Mouse (Mus musculus) spleen, adult 2 months (tissue): Measurements from ENCODE around the gene Zfp618. TPM values are rescaled to one million over a fixed set of nuclear protein-coding genes. Genes with fewer than 3 reads are reported as not detected.

Experiments used
- DNase-seq, 2 experiments: peaks; one replicate each; pipeline versions ENCODE4 v3.0.0 to v3.0.0-alpha.2; 2012 to 2021; ENCODE audit warnings: low spot score in 2 of 2, low read depth in 1 of 2
- H3K27ac ChIP-seq: fragments of 200-500 bp; 2 replicates; pipeline ENCODE4 v1.5.1; 2012; ENCODE audit warnings: low read length, inconsistent platforms; ENCODE audit not compliant: insufficient read depth
- H3K27me3 ChIP-seq: fragments of 200-500 bp; 2 replicates; pipeline ENCODE4 v1.6.1; 2012; ENCODE audit warnings: mild to moderate bottlenecking, moderate library complexity, low read length, inconsistent platforms; ENCODE audit not compliant: control insufficient read depth, insufficient read depth
- H3K36me3 ChIP-seq: fragments of 200-500 bp; 2 replicates; pipeline ENCODE4 v1.6.1; 2012; ENCODE audit warnings: mild to moderate bottlenecking, low read length, inconsistent platforms; ENCODE audit not compliant: control insufficient read depth, insufficient read depth
- H3K4me1 ChIP-seq: fragments of 200-500 bp; 2 replicates; pipeline ENCODE4 v1.6.1; 2011; ENCODE audit warnings: inconsistent platforms; ENCODE audit not compliant: control insufficient read depth, insufficient read depth, insufficient read length
- H3K4me3 ChIP-seq: fragments of 200-500 bp; 2 replicates; pipeline ENCODE4 v1.5.1; 2011; ENCODE audit warnings: mild to moderate bottlenecking, inconsistent platforms; ENCODE audit not compliant: insufficient read depth, insufficient read length; ENCODE audit errors: extremely low read depth
- CTCF ChIP-seq: fragments of 200-500 bp; IDR thresholded peaks from 2 replicates; pipeline ENCODE4 v1.5.1; 2011; ENCODE audit warnings: mild to moderate bottlenecking, inconsistent platforms; ENCODE audit not compliant: insufficient read depth, insufficient read length, insufficient replicate concordance; ENCODE audit errors: extremely low read depth
- POLR2A ChIP-seq: fragments of 200-500 bp; IDR thresholded peaks from 2 replicates; pipeline ENCODE4 v1.6.1; 2011; ENCODE audit warnings: low read depth, low read length, inconsistent platforms
- WGBS: fragments of 180-500 bp; shearing (Covaris S2); methylation state at CpG from one replicate; pipeline ENCODE4 v1.1.7; 2018; 5-methylcytosine and 5-hydroxymethylcytosine counted together
- polyA plus RNA-seq: library from polyadenylated mRNA; depleted of rRNA; stranded (reverse); fragments of >200 nt; gene quantifications from 2 replicates; pipeline ENCODE4 v1.2.3, GENCODE M21; 2012

The Zfp618 gene
- polyA plus RNA-seq, 1 experiment: 1.4 TPM

GRCm38 (mm10) chr4:63021034-63021700 is 55.8 kb downstream of the Zfp618 start:
- DNase-seq: no peak
- no peaks in the 10 kb centered on the region for H3K27me3 ChIP-seq
- TF ChIP-seq POLR2A (no peak), CTCF (no peak)
- 73% methylated on average over 6 of the region's 6 CpGs for WGBS
- no peaks in the 10 kb centered on the region; the same call in 1 of the 2 replicates for H3K4me1 ChIP-seq
- H3K27ac ChIP-seq: no peak overlapping the region
- no peak overlapping the region for H3K4me3 ChIP-seq
- no peaks in the 10 kb centered on the region for H3K36me3 ChIP-seq

- H3K36me3 ChIP-seq: no peaks in the 10 kb centered on the region
- WGBS: 84% methylated on average over 7 of the region's 7 CpGs
- no peak overlapping the region for H3K4me3 ChIP-seq
- H3K27me3 ChIP-seq: no peaks in the 10 kb centered on the region
- H3K27ac ChIP-seq: no peak overlapping the region
- no peaks in the 10 kb centered on the region; the same call in 1 of the 2 replicates for H3K4me1 ChIP-seq
- no peak for DNase-seq
- no peak for TF ChIP-seq POLR2A
- TF ChIP-seq CTCF: no peak
These were observed 58.1 kb downstream of the Zfp618 start for GRCm38 (mm10) chr4:63023465-63023864.

DNA sequence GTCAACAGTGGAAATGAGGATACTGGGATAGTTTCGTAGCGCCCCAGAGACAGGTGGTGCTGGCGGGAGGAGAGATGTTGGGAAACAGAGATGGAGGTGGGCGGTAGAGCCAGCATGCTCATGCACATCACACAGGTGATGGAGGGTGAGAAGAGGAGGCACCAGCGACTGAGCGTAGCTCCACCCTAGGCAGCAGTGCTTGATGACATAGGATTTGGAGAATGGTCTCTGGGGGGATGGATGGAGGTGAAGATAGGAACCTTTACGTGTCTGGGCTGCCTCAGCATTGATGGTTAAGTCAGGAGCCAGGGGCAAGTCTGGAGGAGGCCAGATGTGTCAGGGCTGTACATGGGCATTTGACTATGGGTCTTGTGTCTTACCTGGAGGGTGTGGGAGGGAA is 58.7 kb downstream of the Zfp618 start:
- Histone ChIP-seq H3K27me3 (no peaks in the 10 kb centered on the region), H3K4me1 (no peaks in the 10 kb centered on the region; the same call in 1 of the 2 replicates), H3K36me3 (no peaks in the 10 kb centered on the region), H3K27ac (no peak overlapping the region), H3K4me3 (no peak overlapping the region)
- TF ChIP-seq POLR2A: no peak
- no peak for TF ChIP-seq CTCF
- DNase-seq: no peak
- 96% methylated on average over 7 of the region's 7 CpGs for WGBS

DNA sequence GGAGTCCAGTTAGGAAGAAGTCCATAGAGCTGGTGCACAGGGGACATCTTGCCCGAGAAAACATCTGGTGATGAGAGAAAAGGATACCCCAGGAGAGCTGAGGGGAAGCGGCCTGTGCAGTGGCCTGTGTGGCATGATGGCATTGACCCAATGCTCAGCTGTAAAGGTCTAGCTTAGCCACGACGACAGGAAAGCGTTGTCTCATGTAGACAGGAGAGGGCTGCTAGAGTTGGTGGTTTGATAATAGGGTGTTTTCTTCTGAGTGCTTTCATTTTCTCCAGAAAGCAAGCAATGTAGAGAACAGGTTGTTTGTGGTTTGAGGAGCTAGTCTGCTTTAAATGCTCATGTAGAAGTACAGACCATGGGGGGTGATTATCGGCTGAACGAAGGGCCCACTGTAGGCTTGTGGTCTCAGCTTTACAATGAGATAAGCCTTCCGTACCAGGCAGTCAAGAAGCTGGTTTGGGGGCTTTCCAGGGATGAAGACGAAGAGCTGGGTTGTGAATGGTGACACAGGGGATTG is 59.4 kb downstream of the Zfp618 start:
- Histone ChIP-seq H3K4me1 (no peaks in the 10 kb centered on the region; the same call in 1 of the 2 replicates), H3K36me3 (no peaks in the 10 kb centered on the region), H3K27ac (no peak overlapping the region), H3K4me3 (no peak overlapping the region), H3K27me3 (no peaks in the 10 kb centered on the region)
- no peak for TF ChIP-seq CTCF
- TF ChIP-seq POLR2A: no peak
- DNase-seq: no peak
- 26% methylated on average over 9 of the region's 9 CpGs for WGBS

DNA sequence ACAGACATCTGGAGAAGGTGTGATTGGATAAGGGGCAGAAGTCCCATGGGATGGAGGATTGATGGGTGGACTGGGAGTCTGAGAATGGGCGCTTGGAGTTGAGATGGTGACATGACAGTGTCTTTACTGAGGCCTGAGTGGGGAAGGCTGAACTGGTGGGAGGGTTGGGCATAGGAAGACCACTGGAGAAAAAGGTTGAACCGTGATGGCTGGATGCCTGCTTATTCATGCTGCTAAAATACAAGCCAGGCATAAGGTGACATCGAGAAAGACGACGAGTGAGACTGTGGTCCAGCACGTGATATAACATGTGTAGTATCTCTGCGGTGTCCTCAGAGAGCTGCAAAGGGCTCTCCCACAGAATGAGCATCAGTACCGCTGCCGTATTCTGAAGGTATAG is 59.9 kb downstream of the Zfp618 start:
- 87% methylated on average over 9 of the region's 9 CpGs for WGBS
- no peak for TF ChIP-seq POLR2A
- TF ChIP-seq CTCF: no peak
- H3K27ac ChIP-seq: no peak overlapping the region

GRCm38 (mm10) chr4:63026286-63026685 is 60.9 kb downstream of the Zfp618 start:
- TF ChIP-seq POLR2A (no peak), CTCF (no peak)
- no peak overlapping the region for H3K27ac ChIP-seq
- H3K4me3 ChIP-seq: no peak overlapping the region
- 92% methylated on average over 3 of the region's 3 CpGs for WGBS
- H3K36me3 ChIP-seq: no peaks in the 10 kb centered on the region
- no peaks in the 10 kb centered on the region for H3K27me3 ChIP-seq
- H3K4me1 ChIP-seq: no peaks in the 10 kb centered on the region; the same call in 1 of the 2 replicates
- DNase-seq: no peak

More for the DNA sequence above, 59.9 kb downstream of the Zfp618 start:
- DNase-seq: no peak
- Histone ChIP-seq H3K4me3 (no peak overlapping the region), H3K27me3 (no peaks in the 10 kb centered on the region), H3K36me3 (no peaks in the 10 kb centered on the region), H3K4me1 (no peaks in the 10 kb centered on the region; the same call in 1 of the 2 replicates)

DNA sequence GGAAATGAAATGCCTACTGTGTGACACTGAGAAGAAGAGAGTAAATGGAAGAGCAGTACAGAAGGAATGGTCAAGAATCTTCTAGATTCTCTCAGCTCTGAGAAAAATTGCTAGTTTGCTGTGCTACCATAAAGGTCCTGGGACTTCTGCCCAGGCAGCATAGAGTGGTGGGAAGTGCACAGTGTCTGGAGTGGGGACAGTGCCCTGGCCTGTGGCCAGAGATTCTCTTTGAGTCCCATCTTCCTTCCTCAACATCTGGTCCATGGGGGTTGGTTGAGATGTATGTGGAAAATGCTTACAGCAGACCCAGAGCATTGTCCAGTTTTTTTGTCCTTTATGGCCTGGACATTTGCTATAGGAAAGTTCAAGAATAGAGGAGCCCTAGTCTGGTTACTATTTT is 62.1 kb downstream of the Zfp618 start:
- TF ChIP-seq POLR2A: no peak
- no peak for TF ChIP-seq CTCF
- no peak overlapping the region for H3K4me3 ChIP-seq
- no peaks in the 10 kb centered on the region; the same call in 1 of the 2 replicates for H3K4me1 ChIP-seq

More for the DNA sequence above, 62.1 kb downstream of the Zfp618 start:
- no peaks in the 10 kb centered on the region for H3K27me3 ChIP-seq
- H3K36me3 ChIP-seq: no peaks in the 10 kb centered on the region
- no peak for DNase-seq
- H3K27ac ChIP-seq: no peak overlapping the region
